Mouse (Mus musculus) midbrain, embryonic 10.5 days (tissue): Measurements from ENCODE around the gene Tango6. TPM values are rescaled to one million over a fixed set of nuclear protein-coding genes. Genes with fewer than 3 reads are reported as not detected.

Source experiments
- DNase-seq: peaks from one replicate; pipeline ENCODE4 v3.0.0-alpha.2; 2017; ENCODE audit warnings: low spot score
- H3K27ac ChIP-seq: fragments of 300-500 bp; sonication (generic); replicated peaks from 2 replicates; pipeline ENCODE4 v1.5.1; 2016; ENCODE audit warnings: mild to moderate bottlenecking
- H3K27me3 ChIP-seq: fragments of 300-500 bp; sonication (generic); 2 replicates; pipeline ENCODE4 v1.6.1; 2016; ENCODE audit warnings: low read depth, mild to moderate bottlenecking; ENCODE audit not compliant: poor library complexity, severe bottlenecking
- H3K36me3 ChIP-seq: fragments of 300-500 bp; sonication (generic); 2 replicates; pipeline ENCODE4 v1.6.1; 2016; ENCODE audit warnings: mild to moderate bottlenecking, moderate library complexity
- H3K4me1 ChIP-seq: fragments of 300-500 bp; sonication (generic); 2 replicates; pipeline ENCODE4 v1.6.1; 2016
- H3K4me3 ChIP-seq: fragments of 300-500 bp; sonication (generic); 2 replicates; pipeline ENCODE4 v1.5.1; 2016; ENCODE audit warnings: mild to moderate bottlenecking, moderate library complexity
- H3K9me3 ChIP-seq: fragments of 300-500 bp; sonication (generic); replicated peaks from 2 replicates; pipeline ENCODE4 v1.6.1; 2016; ENCODE audit warnings: mild to moderate bottlenecking
- WGBS: fragments of 180-500 bp; shearing (Covaris S2); methylation state at CpG from one replicate; pipeline ENCODE4 v1.1.7; 2016; 5-methylcytosine and 5-hydroxymethylcytosine counted together
- polyA plus RNA-seq: library from polyadenylated mRNA; unstranded; fragments of >200 nt; fragmentation: Nextera tagmentation; extraction: Ambion mirVana; gene quantifications from 2 replicates; pipeline ENCODE4 v1.2.1, GENCODE M21; 2016

Gene Tango6
- polyA plus RNA-seq, 1 experiment from 2014 or later, result 14.2 TPM

DNA sequence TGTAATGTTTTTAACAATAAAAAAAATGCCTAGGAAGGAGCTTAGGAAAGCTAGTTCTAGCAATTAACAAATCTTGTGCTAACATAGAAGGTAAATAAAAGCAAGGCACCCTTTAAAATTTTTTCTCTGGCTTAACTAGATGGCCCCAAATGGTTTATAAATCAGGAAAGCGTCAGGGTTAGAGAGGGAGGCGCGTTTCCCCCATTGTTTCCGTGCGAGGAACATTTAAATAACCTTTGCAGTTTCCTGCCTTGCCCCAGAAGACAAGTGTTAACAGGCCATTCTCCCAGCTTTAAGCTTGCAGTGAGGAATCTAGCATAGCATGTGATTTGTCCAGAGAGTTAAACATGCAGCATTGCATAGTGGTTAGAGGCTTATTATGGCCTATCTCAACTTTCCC lies 50.1 kb downstream of the Tango6 start:
- Histone ChIP-seq H3K9me3 (no peaks in the 10 kb centered on the region), H3K36me3 (peaks cover 31% of the 10 kb centered on the region), H3K4me1 (peaks cover 5% of the 10 kb centered on the region), H3K4me3 (no peak overlapping the region), H3K27ac (no peak overlapping the region), H3K27me3 (peaks cover 81% of the 10 kb centered on the region)
- WGBS, result 80% methylated on average over 5 of the region's 5 CpGs
- DNase-seq, result no peak

DNA sequence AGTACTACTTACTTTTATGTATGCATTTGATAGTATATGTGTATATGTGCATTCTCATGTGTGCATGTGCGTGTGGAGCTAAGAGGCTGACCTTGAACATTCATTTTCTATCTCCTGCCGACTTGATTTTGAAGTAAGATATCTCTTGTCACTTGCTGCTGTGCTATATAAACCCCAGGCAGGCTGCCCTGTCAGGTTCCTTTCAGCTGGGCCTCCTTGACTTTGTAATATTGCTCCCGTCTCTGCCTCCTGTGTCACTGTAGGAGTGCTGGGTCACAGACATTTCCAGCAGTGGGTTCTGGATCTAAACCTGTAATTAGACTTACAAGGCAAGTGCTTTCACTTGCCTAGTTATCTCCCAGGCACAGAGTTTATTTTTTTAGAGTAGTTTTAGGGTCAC lies 50.8 kb downstream of the Tango6 start:
- 77% methylated on average over 3 of the region's 3 CpGs for WGBS
- Histone ChIP-seq H3K27me3 (peaks cover 74% of the 10 kb centered on the region), H3K4me3 (no peak overlapping the region), H3K27ac (no peak overlapping the region), H3K9me3 (no peaks in the 10 kb centered on the region), H3K4me1 (no peaks in the 10 kb centered on the region), H3K36me3 (peaks cover 38% of the 10 kb centered on the region)
- DNase-seq, result no peak

DNA sequence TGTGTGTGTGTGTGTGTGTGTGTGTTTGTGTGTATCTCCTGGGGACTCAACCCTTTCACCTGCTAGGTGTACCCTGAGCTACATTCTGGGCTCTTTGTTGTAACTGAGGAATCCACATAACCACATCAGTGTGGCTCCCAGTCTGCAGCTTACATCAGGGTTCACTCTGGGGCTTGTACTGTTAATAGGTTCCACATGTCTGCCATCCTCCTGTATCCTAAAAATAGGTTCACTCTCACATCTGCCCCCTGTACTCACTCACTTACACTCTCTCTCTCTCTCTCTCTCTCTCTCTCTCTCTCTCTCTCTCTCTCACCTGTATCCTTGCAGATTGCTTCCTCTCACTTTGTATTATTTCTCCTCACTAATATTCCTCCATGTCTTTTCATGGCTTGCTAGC lies 51.4 kb downstream of the Tango6 start:
- no peak for DNase-seq
- H3K27ac ChIP-seq, result no peak overlapping the region
- H3K4me1 ChIP-seq, result no peaks in the 10 kb centered on the region

DNA sequence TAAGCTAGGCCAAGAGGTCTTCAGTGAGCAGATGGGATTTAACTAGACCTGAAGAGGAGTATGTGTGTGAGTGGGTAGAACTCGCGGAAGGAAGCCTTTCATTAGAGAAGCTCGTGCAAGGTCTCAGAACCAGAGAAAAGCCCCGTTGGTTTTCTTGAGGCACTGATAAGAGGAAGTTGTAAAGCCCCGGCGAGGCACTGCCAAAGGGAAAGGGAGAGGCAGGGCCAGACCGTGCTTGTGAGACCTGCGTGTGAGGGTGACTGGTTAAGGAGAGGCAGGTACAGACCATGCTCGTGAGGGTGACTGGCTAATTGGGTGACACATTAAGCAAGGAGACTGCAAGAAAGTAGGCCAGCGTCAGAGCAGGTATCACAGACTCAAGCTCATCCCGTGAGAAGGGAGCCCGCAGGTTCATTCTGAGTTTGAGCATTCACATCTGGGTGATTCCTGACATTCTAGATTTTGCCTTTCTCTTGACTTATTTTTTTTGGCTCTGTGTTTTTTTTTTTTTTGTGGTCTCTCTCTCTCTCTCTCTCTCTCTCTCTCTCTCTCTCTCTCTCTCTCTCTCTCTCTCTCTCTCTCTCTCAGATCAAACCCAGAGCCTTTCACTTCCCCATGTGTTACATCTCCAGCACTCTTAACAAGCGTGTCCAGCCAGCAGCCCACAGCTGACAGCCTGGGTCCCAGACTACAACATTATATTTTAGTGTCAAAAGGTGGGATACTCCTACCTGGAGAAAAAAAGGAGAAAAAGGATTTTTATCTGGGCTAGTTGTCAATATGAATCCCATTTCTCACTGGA lies 54.2 kb downstream of the Tango6 start:
- 0 out of 2 replicates have a peak, but pooled peaks cover 5% of the 10 kb centered on the region for H3K9me3 ChIP-seq
- peaks cover 42% of the 10 kb centered on the region for H3K27me3 ChIP-seq
- no peak overlapping the region for H3K4me3 ChIP-seq
- 89% methylated on average over 13 of the region's 13 CpGs for WGBS
- no peak for DNase-seq
- no peaks in the 10 kb centered on the region for H3K4me1 ChIP-seq
- no peak overlapping the region for H3K27ac ChIP-seq
- H3K36me3 ChIP-seq, result peaks cover 43% of the 10 kb centered on the region

More for the DNA sequence above, 51.4 kb downstream of the Tango6 start:
- Histone ChIP-seq H3K9me3 (0 out of 2 replicates have a peak, but pooled peaks cover 4% of the 10 kb centered on the region), H3K27me3 (peaks cover 71% of the 10 kb centered on the region), H3K36me3 (peaks cover 43% of the 10 kb centered on the region), H3K4me3 (no peak overlapping the region)

DNA sequence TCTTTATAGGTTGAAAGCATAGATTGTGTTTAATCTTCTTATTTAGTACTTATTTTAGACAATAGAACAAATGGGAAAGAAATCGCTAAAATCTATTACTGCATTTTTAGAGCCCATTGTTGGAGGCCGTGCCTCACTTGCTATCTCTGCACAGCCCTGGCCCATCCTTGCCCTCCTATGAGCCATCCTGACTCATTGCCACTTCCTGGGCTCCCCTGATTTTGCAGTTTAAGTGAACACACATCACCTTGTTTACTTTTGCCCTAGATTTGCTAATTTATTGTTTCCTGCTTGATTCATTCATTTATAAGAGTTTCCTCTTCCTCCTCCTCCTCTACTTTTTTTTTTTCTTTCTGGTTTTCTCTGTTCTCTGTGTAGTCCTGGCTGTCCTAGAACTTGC lies 55.0 kb downstream of the Tango6 start:
- Histone ChIP-seq H3K27ac (no peak overlapping the region), H3K4me3 (no peak overlapping the region), H3K4me1 (no peaks in the 10 kb centered on the region), H3K9me3 (0 out of 2 replicates have a peak, but pooled peaks cover 5% of the 10 kb centered on the region), H3K36me3 (peaks cover 51% of the 10 kb centered on the region), H3K27me3 (peaks cover 35% of the 10 kb centered on the region)
- WGBS, result 96% methylated on average over 2 of the region's 2 CpGs
- no peak for DNase-seq

DNA sequence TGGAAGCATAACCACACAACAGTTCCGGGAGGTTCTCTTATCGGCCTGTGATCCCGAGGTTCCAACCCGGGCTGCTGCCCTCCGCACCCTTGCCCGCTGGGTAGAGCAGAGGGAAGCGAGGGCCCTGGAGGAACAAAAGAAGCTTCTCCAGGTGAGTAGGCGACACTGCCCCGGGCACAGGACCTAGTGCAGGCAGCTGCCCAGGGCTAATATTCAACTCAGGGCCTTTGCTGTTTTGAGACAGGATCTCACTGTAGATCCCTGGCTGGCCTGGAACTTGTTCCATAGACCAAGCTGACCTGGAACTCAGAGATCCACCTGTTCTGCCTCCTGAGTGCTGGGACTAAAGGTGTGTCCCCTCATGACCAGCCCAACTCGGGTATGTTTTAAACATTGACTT lies 59.5 kb downstream of the Tango6 start:
- Histone ChIP-seq H3K4me3 (no peak overlapping the region), H3K36me3 (peaks cover 67% of the 10 kb centered on the region), H3K9me3 (0 out of 2 replicates have a peak, but pooled peaks cover 5% of the 10 kb centered on the region), H3K27ac (no peak overlapping the region), H3K4me1 (no peaks in the 10 kb centered on the region), H3K27me3 (no peaks in the 10 kb centered on the region)
- 94% methylated on average over 10 of the region's 10 CpGs for WGBS
- DNase-seq, result no peak

DNA sequence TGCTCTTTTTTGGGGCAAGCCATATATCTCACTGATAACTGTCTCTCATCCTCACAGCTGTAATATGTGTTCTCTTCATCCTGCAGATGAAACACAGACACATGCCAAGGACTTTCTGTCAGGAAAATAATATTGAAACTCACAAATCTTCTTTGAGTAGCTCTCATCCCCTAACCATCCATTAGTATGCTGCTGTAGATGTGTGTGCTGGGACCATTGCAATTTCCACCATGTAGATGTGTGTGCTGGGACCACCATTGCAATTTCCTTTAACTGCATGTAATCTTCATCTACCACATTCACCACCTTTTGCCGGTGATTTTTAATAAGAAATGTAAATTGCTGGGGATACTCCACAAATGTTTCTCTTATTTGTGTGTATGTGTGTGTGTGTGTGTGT lies 60.5 kb downstream of the Tango6 start:
- H3K4me3 ChIP-seq, result no peak overlapping the region
- peaks cover 70% of the 10 kb centered on the region for H3K36me3 ChIP-seq
- H3K27ac ChIP-seq, result no peak overlapping the region
- H3K27me3 ChIP-seq, result no peaks in the 10 kb centered on the region
- no peak for DNase-seq
- H3K4me1 ChIP-seq, result no peaks in the 10 kb centered on the region
- H3K9me3 ChIP-seq, result 0 out of 2 replicates have a peak, but pooled peaks cover 5% of the 10 kb centered on the region
- 94% methylated on average over 1 of the region's 1 CpGs for WGBS

DNA sequence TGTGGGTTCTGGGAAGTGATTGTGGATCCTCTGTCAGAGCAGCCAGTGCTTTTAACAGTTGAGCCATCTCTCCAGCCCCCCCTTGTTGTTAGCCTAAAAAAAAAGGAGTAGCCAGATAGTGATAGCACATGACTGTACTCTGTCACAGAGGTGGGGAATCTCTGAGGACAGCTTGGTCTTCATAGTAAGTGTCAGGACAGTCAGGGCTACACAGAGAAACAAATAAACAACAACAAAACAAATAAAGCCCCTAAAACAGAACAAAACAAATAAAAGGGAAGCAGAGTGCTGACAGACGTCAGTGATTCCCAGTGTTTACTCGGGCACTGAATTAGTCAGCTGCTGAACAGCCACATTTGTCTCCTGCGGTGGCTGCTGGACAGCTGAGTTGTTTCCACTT lies 70.6 kb downstream of the Tango6 start:
- Histone ChIP-seq H3K9me3 (no peaks in the 10 kb centered on the region), H3K4me1 (no peaks in the 10 kb centered on the region), H3K4me3 (no peak overlapping the region), H3K36me3 (peaks cover 7% of the 10 kb centered on the region; the same call in 1 of the 2 replicates), H3K27me3 (no peaks in the 10 kb centered on the region), H3K27ac (no peak overlapping the region)
- WGBS, result 61% methylated on average over 3 of the region's 3 CpGs
- no peak for DNase-seq

DNA sequence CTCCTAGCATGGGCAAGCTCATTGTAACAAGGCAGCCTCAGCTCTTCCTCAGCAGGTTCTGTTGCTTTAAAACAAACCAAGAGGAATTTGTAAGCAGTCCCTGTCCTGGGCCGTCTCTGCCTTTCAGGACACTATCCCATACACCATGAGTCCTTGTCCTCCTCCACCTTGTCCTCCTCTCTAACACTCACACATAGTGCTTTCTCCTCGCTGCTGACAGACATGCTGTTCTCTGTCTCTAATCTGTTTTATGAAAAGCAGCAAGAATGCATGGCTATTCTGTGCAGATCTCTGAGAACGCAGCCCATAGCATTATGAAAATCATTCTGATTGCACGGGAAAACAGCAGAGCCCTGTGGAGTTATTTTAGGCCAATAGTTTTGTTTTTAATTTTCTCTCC lies 78.4 kb downstream of the Tango6 start:
- no peak overlapping the region for H3K4me3 ChIP-seq
- H3K4me1 ChIP-seq, result peaks cover 24% of the 10 kb centered on the region
- H3K9me3 ChIP-seq, result no peaks in the 10 kb centered on the region
- no peak for DNase-seq
- 39% methylated on average over 4 of the region's 4 CpGs for WGBS
- peak overlapping the region; percentile 29 for H3K27ac ChIP-seq
- H3K36me3 ChIP-seq, result peaks cover 5% of the 10 kb centered on the region
- no peaks in the 10 kb centered on the region; the same call in 1 of the 2 replicates for H3K27me3 ChIP-seq

DNA sequence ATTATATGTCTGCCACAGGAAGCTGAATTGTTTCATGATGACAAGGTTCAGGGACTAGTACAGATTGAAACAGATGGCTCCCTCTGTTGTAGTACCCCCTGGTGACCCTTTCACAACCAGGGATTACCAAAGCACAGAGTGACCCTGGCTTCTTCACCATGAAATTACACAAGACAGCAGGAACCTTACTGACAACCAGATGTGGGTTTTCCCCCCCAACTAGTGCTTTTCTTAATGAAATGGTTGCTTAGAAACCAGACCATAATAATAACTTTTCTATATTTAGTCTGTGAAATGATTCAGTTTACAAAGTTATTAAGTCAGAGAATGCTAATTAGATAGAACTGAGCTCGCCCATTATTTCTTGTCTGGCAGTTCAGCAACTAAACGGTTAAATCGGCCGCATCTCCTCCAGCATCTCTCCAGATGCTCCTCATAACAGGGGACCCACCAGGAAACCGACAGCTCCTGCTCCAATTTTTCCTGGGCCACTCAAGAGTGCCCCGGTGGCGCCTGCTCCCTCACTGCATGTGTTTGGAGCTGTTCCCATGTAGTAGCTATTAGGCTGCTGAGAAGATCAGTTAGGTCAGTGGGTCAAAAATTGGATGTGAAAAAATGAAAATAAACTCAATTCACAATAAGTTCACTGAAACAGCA lies 79.1 kb downstream of the Tango6 start:
- peaks cover 5% of the 10 kb centered on the region for H3K36me3 ChIP-seq
- no peaks in the 10 kb centered on the region; the same call in 1 of the 2 replicates for H3K27me3 ChIP-seq
- H3K4me3 ChIP-seq, result no peak overlapping the region
- no peak overlapping the region for H3K27ac ChIP-seq
- WGBS, result 36% methylated on average over 7 of the region's 7 CpGs
- H3K4me1 ChIP-seq, result peaks cover 24% of the 10 kb centered on the region
- no peaks in the 10 kb centered on the region for H3K9me3 ChIP-seq
- peak; percentile 19 for DNase-seq

DNA sequence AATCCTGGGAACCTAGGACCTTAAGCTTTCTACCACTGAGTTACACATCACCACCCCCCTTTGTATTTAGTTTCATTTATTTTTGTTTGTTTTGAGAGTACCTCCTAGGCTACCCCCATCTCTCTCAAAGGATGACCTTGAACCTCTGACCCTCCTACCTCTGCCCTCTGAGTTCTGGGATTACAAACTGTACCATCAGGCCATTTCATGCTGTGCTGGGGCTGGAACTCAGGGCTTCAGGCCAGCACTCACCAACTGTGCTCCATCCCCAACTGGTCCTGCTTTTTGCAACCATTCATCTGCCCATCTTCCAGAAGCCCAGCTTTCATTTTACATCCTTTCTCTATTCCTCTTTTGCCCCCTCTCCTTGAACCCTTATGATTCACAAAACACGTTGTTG lies 81.7 kb downstream of the Tango6 start:
- WGBS, result 74% methylated on average over 1 of the region's 1 CpGs
- peaks cover 24% of the 10 kb centered on the region for H3K4me1 ChIP-seq
- DNase-seq, result no peak
- H3K36me3 ChIP-seq, result no peaks in the 10 kb centered on the region; the same call in 1 of the 2 replicates
- H3K27me3 ChIP-seq, result no peaks in the 10 kb centered on the region
- no peaks in the 10 kb centered on the region for H3K9me3 ChIP-seq
- H3K4me3 ChIP-seq, result no peak overlapping the region
- H3K27ac ChIP-seq, result no peak overlapping the region

DNA sequence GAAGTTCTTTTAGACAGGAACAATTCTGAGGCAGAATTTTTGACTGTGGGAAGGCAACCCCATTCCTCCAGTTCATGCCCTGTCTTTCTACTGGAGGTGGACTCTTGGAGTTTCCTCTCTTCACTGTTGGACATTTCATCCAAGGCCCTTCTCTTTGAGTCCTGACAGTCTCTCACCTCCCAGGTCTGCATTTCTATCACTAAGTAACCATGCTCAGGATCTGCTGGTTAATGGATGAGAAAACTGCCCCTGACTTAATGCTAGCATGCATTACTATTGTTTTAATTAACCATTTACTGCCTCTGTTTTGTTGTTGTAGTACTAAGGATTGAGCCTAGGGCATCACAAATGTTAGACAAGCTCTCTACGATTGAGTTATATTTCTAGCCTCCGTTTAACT lies 82.7 kb downstream of the Tango6 start:
- Histone ChIP-seq H3K27ac (no peak overlapping the region), H3K36me3 (no peaks in the 10 kb centered on the region), H3K27me3 (no peaks in the 10 kb centered on the region), H3K9me3 (no peaks in the 10 kb centered on the region), H3K4me1 (peaks cover 24% of the 10 kb centered on the region), H3K4me3 (no peak overlapping the region)
- WGBS, result 97% methylated on average over 2 of the region's 2 CpGs
- no peak for DNase-seq

DNA sequence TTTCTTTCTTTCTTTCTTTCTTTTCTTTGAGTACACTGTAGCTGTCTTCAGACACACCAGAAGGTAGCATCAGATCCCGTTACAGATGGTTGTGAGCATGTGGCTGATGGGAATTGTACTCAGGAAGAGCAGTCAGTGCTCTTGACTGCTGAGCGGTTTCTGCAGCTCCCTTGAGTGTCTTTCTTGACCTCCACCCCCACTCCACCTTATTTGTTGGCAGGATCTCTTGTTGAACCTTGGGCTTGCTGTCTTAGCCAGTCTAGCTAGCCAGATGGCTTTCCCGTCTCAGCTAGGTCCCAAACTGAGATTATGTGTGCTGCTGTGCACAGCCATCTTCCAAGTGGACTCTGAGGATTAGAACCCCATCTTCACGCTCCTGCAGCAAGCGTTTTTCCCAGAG lies 83.9 kb downstream of the Tango6 start:
- H3K9me3 ChIP-seq, result no peaks in the 10 kb centered on the region
- H3K27ac ChIP-seq, result no peak overlapping the region
- no peak overlapping the region for H3K4me3 ChIP-seq
- H3K27me3 ChIP-seq, result no peaks in the 10 kb centered on the region
- peaks cover 13% of the 10 kb centered on the region for H3K4me1 ChIP-seq
- 91% methylated on average over 5 of the region's 5 CpGs for WGBS
- no peak for DNase-seq
- H3K36me3 ChIP-seq, result no peaks in the 10 kb centered on the region
